Mouse (Mus musculus): ENCODE results near the gene Capzb.
A peak's percentile ranks its signal among the peaks of the same experiment; 100 is the strongest.

Capzb gene

DNA sequence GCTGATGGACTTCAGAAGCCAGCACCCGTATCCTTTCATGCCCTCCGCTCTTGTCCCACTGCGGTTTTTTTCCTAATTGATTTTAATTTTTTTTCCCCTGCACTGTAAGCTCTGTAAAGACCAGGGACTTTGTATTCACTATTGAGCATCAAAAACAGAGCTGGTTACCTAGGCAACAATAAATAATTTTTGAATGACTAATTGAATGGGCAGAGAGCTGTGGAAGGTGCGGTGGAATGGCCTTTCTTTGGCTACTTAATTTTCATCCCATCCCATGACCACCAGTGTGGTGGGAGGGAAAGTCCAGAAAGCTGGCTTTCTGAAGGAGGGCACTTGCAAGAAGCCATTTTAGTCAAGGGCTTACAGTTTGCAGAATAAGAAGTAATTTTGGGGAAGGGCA, 41.6 kb downstream of the Capzb start:
- DNase-seq (ENCODE audit: low spot score) = no peak

DNA sequence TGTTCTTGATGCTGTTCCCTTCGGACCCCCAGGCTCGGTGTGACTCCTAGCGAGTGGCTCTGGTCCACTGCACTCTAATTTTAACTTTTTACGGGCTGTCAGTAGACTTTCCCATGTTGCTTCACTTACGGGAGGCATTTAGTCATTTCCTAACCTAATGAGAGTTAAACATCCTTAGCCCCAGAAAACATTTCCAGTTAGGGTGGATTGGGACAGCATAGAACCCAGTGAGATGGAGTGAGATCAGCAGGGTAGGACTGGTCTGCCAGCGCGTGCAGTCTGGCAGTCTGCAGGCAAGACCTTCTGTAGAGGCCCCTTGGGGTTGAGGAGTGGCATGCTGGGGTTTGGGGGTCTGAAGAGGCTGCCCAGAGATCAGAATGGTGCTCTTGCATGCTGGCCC, 42.9 kb downstream of the Capzb start:
- no peak for DNase-seq (ENCODE audit: low spot score)

DNA sequence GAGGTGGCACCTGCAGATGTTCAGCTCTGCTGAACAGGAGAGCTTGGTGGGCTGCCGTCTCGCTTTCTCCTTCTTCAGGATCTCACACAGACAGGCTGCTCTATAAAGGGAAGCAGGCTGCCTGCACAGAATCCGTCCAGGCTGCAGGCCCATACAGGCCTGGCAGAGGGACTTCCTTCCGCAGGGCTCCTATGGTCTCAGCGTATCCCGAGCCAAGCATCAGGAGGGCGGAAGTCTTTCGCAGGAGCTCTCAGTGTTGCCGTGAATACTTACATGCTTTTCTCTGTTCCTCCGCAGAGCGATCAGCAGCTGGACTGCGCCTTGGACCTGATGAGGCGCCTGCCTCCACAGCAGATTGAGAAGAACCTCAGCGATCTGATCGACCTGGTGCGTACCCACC, 45.9 kb downstream of the Capzb start:
- DNase-seq (ENCODE audit: low spot score) = no peak

DNA sequence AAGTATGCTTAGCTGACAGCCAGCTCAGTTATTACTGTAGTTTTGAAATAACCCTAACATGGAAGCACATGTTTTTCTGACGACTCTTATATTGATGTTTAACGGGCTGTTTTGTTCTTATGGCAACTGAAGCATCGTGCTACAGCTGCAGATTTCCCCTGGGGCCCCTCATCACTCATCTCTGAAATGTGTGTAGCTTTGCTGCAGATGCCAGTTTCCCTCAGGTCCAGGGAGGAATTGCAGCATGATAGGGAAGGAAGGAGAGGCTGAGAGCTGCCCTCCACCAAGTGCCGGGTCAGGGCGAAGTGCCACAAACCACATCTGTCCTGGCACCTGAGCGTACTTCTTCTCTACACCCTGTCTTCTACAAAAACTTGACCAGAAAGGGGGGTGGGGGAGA, 47.6 kb downstream of the Capzb start:
- no peak for DNase-seq (ENCODE audit: low spot score)

GRCm38 (mm10) chr4:139241678-139242606, 49.2 kb downstream of the Capzb start:
- no peak for DNase-seq (ENCODE audit: low spot score)

GRCm38 (mm10) chr4:139242607-139242955, 49.9 kb downstream of the Capzb start:
- DNase-seq (ENCODE audit: low spot score) = no peak

DNA sequence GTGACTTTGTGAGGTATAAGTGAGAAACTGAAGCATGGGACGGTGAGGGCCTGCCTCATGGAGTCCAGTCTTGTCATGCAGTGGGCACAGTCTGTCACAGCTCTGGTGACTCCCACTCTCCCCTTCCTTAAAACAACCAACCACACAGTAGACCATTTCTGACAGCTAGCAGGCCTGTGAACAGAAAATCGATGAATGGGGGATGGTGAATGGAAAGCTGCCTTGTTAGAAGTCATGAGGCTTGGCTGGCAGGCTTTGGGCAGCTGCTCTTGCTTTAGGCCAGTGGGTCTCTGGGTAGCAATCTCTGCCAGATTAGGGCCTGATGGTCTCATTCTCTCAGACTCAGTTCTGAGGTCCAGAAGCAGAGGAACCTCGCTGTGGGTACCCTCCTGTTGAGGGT, 51.5 kb downstream of the Capzb start:
- DNase-seq (ENCODE audit: low spot score) = no peak

DNA sequence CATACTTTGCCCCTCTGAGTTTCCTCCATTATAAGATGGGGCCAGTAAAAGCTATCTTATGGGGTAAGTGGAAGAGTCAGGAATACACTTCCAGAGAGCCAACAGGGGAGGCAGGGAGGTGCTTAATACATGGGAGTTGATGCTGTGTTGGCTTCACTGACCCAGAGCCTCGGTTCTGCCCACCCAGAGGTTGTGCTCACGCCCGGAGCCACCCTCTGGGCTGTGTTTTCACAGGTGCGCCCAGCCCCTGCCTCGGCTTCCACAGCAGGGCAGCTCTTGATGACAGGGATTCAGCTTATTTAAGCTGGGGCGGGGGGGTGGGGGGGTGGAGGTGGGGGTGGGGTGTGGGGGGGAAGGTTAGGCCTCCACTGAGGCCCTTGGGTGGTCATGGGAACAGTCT, 52.1 kb downstream of the Capzb start:
- DNase-seq (ENCODE audit: low spot score) = no peak

GRCm38 (mm10) chr4:139245534-139245933, 52.8 kb downstream of the Capzb start:
- no peak for DNase-seq (ENCODE audit: low spot score)

GRCm38 (mm10) chr4:139246130-139246877, 53.6 kb downstream of the Capzb start:
- no peak for DNase-seq (ENCODE audit: low spot score)

GRCm38 (mm10) chr4:139247966-139248365, 55.3 kb downstream of the Capzb start:
- DNase-seq (ENCODE audit: low spot score) = no peak

DNA sequence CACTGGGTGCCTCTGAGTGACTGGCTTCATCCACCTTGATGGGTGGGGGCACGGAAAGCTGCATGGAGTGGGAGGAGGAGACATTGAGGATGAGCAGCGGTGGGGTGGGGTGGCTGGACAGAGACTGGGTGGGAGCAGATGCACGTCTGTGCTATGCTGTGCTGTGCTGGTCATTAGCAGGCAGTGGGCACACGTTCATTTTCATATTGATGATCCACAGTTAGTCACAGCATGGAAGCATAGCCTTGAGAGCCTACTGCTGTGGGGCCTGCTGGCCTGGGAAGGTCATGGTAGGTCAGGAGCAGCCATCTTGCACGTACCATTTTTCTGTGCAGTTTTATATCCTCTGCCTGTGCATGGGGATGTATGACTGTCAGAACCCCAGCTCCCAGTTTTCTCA, 56.0 kb downstream of the Capzb start:
- DNase-seq (ENCODE audit: low spot score) = no peak

DNA sequence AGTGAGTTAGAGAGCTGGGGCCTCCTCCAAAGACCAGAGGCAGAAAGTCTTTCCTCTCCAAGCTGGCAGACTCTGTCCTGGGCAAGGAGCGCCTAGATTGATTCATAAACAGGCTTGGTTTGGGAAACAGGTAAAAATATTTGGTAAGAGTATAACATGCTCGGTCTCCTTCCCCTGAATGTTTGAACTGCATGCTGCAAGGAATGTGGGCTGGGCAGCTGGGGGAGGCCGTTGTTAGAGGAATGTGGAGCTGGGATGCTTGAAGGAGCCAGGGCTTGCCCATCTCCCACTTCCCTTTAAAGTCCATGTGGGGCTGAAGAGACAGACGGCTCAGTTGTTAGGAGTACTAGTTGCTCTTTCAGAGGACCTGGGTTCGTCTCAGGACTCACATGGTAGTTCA, 57.3 kb downstream of the Capzb start:
- DNase-seq (ENCODE audit: low spot score) = no peak

GRCm38 (mm10) chr4:139250886-139251285, 58.2 kb downstream of the Capzb start:
- no peak for DNase-seq (ENCODE audit: low spot score)

DNA sequence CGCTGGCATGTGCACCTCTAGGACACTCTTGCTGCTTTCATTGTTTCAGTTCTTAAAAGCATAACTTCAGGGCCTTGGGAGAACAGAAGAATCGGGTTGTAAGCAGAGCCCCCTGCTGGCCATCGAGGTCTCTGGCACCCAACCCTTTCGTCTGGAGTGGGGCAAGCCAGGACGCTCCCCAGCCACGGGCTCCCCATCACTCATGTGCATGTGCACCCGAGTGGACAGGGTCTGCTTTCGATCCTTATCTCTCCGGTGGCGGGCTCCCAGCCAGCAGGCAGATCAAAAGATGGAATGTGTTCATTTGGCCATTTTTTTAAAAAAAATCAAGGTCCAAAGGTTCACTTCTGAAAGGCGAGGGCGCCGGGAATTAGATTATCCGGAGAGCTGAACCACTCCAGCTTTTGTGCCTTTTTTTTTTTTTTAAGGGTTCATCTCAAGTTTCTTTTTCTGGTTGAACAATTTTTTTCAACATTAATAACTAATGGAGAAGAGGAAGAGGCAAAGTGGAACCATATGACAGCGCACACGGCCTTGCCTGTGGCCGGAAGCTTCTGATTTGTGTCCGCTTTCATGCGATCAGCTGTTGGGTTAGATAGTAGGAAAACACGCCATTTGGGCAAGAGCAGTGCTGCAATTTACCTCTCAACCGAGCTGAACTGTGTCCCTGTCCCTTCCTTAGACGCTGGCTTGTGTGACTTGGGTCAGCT, 59.5 kb downstream of the Capzb start:
- peak; percentile 72 for DNase-seq (ENCODE audit: low spot score)

DNA sequence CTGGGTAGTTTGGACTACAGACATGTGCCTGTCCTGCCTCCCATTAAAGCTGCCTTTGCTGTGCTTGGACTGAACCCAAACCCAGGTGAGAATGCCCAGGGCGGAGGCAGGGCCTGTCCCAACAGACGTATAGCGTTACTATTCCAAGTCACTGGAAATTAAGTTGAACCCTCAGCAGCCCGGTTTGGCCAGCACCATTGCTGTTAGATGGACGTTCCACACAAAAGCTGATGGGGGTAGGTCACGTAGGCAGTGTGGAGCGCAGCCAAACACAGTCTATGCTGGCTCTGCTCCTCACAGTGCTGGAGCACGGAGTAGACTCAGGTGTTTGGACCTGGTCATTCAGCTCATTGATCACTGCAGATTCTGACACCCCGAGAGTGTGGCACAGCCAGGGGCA, 60.5 kb downstream of the Capzb start:
- no peak for DNase-seq (ENCODE audit: low spot score)

DNA sequence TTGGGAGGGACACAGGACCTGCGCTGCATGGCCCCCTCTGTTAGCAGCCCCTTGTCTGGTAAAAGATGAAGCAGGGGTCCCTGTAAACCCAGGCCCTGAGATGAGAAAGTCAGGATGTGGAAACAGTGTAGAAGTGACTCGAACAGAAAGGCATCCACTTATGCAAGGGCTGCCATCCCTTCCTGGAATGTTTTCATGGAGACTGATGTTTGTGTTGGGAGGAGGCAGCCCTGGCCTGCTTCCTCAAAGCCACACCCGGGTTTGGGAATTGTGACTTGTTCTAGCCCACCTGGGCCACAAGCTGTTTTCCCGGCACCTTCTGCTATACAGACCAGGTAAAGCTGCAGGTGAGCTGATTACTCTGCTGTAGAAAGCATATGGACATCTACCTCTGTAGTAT, 63.4 kb downstream of the Capzb start:
- DNase-seq (ENCODE audit: low spot score) = no peak

DNA sequence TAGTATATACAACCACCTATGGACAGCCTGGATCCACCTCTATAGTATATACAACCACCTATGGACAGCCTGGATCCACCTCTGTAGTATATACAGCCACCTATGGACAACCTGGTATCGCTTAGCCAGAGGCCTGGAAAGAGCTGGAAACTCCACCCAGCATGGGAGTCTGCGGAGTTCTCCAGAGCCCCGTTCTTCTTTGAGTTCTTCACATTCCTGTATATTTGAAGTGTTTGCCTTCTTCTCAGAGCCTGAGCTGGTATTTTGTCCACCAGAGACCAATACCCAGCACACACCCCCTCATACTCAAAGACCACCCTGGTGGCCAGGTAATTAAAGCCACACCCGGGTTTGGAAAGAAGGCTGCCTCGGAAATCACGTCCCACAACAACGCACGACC, 64.0 kb downstream of the Capzb start:
- no peak for DNase-seq (ENCODE audit: low spot score)

GRCm38 (mm10) chr4:139258621-139259301, 66.1 kb downstream of the Capzb start:
- DNase-seq (ENCODE audit: low spot score) = no peak

DNA sequence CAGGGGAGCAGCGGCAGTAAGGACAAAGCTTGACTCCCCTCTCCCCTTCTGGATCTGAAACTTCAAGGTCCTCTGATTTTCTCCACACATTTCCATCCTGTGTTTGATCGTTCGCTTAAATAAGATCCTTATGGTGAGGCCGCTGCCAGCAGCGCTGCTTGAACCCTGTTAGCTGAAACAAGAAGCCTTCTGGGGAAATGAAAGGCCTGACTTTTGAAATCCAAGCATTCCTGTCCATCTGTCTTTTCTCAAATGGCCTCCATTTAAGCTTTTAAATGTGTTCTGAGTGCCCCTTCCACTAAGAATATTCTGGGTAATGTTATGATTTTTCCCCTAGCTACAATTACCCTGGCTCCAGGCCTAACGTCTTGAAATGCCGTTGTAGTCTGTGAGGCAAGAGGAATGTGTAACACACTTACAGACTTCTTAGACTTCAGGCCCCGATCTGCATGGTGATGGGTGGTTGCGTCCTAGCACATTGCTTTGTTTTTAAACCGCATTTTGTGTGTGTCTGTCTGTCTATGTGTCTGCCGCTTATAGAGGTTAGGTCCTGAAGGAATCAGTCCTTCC, 66.7 kb downstream of the Capzb start:
- DNase-seq (ENCODE audit: low spot score) = no peak

DNA sequence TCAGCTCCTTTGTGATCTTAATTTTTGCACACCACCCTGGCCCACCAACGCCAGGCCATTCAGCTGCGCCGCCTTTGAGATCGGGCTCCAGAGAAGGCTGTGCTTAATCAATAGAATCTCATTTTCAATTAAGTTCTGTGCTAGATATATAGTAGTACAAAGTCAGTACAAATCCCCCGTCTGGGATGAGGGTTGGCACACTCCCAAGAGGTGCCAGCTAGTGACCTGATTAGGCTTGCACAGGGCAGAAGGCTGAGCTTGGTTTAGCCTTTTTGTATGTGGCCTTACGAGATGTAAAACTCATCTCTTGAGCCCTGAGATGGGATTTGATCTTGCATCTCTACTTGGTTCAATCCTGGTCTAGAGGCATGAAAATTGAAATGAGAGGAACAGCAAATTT, 70.3 kb downstream of the Capzb start:
- no peak for DNase-seq (ENCODE audit: low spot score)

All from layer of hippocampus, adult 9-10 months (tissue).